Mouse (Mus musculus): Measurements from ENCODE around the gene Rasgrp3.
A peak's percentile ranks its signal among the peaks of the same experiment; 100 is the strongest.
"Not testable (repeated sequence)": the region's sequence is repeated elsewhere in the genome, so short reads cannot be mapped to it uniquely, and the experiment has no call there.

Gene Rasgrp3

GRCm38 (mm10) chr17:75461771-75462170, 26.1 kb downstream of the Rasgrp3 start:
- DNase-seq (ENCODE audit: low spot score): no peak

- not testable (repeated sequence) for DNase-seq (ENCODE audit: low spot score)
These were observed 27.5 kb downstream of the Rasgrp3 start for GRCm38 (mm10) chr17:75463223-75463622.

GRCm38 (mm10) chr17:75463645-75464044, 27.9 kb downstream of the Rasgrp3 start:
- no peak for DNase-seq (ENCODE audit: low spot score)

GRCm38 (mm10) chr17:75464331-75464982, 28.8 kb downstream of the Rasgrp3 start:
- DNase-seq (ENCODE audit: low spot score): no peak

- DNase-seq (ENCODE audit: low spot score): peak; percentile 37
These were observed 29.4 kb downstream of the Rasgrp3 start for GRCm38 (mm10) chr17:75464983-75465634.

- DNase-seq (ENCODE audit: low spot score): no peak
These were observed 29.9 kb downstream of the Rasgrp3 start for GRCm38 (mm10) chr17:75465635-75465997.

- no peak for DNase-seq (ENCODE audit: low spot score)
These were observed 31.3 kb downstream of the Rasgrp3 start for GRCm38 (mm10) chr17:75466948-75467347.

GRCm38 (mm10) chr17:75467526-75467925, 31.8 kb downstream of the Rasgrp3 start:
- DNase-seq (ENCODE audit: low spot score): no peak

- DNase-seq (ENCODE audit: low spot score): no peak
These were observed 32.9 kb downstream of the Rasgrp3 start for GRCm38 (mm10) chr17:75468479-75469114.

- no peak for DNase-seq (ENCODE audit: low spot score)
These were observed 34.6 kb downstream of the Rasgrp3 start for GRCm38 (mm10) chr17:75470325-75470724.

- no peak for DNase-seq (ENCODE audit: low spot score)
These were observed 35.4 kb downstream of the Rasgrp3 start for GRCm38 (mm10) chr17:75470885-75471610.

GRCm38 (mm10) chr17:75471644-75472253, 36.1 kb downstream of the Rasgrp3 start:
- DNase-seq (ENCODE audit: low spot score): no peak

GRCm38 (mm10) chr17:75472379-75472778, 36.7 kb downstream of the Rasgrp3 start:
- DNase-seq (ENCODE audit: low spot score): no peak

- DNase-seq (ENCODE audit: low spot score): no peak
These were observed 40.3 kb downstream of the Rasgrp3 start for GRCm38 (mm10) chr17:75475985-75476384.

- DNase-seq (ENCODE audit: low spot score): no peak
These were observed 41.2 kb downstream of the Rasgrp3 start for GRCm38 (mm10) chr17:75476736-75477416.

- no peak for DNase-seq (ENCODE audit: low spot score)
These were observed 42.0 kb downstream of the Rasgrp3 start for GRCm38 (mm10) chr17:75477655-75478054.

GRCm38 (mm10) chr17:75478836-75479235, 43.1 kb downstream of the Rasgrp3 start:
- no peak for DNase-seq (ENCODE audit: low spot score)

GRCm38 (mm10) chr17:75479663-75480062, 44.0 kb downstream of the Rasgrp3 start:
- DNase-seq (ENCODE audit: low spot score): no peak

- DNase-seq (ENCODE audit: low spot score): no peak
These were observed 44.7 kb downstream of the Rasgrp3 start for GRCm38 (mm10) chr17:75480379-75480778.

- DNase-seq (ENCODE audit: low spot score): no peak
These were observed 50.5 kb downstream of the Rasgrp3 start for GRCm38 (mm10) chr17:75486205-75486604.

GRCm38 (mm10) chr17:75495213-75495612, 59.5 kb downstream of the Rasgrp3 start:
- DNase-seq (ENCODE audit: low spot score): no peak

- no peak for DNase-seq (ENCODE audit: low spot score)
These were observed 62.5 kb downstream of the Rasgrp3 start for GRCm38 (mm10) chr17:75498241-75498651.
